Mouse (Mus musculus) layer of hippocampus, adult 18-20 months (tissue): ENCODE measurements around the gene Kctd7. TPM values are rescaled to one million over a fixed set of nuclear protein-coding genes. Genes with fewer than 3 reads are reported as not detected.

Source experiments
- DNase-seq, 2 experiments: peaks; one replicate each; pipeline ENCODE4 v3.0.0; 2022; ENCODE audit warnings: low spot score in 2 of 2
- total RNA-seq, 2 experiments: library from RNA; stranded (reverse); gene quantifications; 2 replicates each; pipeline ENCODE4 v1.2.3; 2021

Kctd7 gene
- total RNA-seq, 2 experiments from 2014 or later: 12.1 to 16.5 TPM

DNA sequence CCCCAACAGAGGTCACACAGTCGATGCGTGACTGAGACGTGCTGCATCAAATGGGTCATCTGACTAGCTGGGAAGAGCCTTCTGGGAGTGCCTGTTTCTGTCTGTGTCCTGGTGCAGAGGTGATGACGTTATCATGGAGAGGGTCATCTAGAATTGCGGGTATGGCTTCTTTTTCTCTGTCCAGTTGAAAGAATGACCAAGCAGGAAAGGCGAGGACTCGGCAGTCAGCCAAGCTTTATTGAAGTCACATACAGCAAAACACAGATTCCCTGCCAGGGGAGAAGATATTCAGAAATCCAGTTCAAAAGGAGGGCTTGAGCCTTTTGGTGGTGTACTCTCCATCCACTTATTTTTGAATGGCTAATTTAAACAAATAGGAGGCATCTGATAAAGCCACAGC, 1.6 kb upstream of the Kctd7 start:
- DNase-seq: no peak

- DNase-seq: peak in 1 of 2 experiments; percentile 61
Observed at GRCm38 (mm10) chr5:130143977-130144333, 706 bp upstream of the Kctd7 start.

GRCm38 (mm10) chr5:130145961-130146360, 1.3 kb downstream of the Kctd7 start:
- no peak for DNase-seq

GRCm38 (mm10) chr5:130149726-130150310, 5.2 kb downstream of the Kctd7 start:
- no peak for DNase-seq

GRCm38 (mm10) chr5:130154286-130154685, 9.6 kb downstream of the Kctd7 start:
- DNase-seq: no peak

GRCm38 (mm10) chr5:130158545-130158944, 13.9 kb downstream of the Kctd7 start:
- no peak for DNase-seq

GRCm38 (mm10) chr5:130159761-130160201, 15.1 kb downstream of the Kctd7 start:
- DNase-seq: no peak

DNA sequence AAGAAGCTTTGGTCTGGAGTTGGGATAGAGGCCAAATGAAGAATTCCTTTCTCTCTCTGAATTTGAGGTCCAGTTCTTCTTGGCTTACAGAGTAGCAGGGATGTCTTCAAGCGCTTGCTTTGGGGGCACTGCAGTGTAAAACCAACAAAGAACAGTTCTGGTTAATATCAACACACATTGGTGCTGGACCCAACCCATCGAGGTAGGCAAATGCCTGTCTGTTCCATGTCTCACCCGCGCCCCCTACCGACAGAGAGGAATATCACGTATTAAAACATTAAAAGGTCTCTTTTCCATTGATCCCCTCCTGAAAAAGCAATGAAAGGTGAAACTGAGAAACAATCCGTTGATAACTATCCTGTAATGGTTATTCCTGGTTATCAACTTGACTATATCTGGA, 19.0 kb downstream of the Kctd7 start:
- peak; percentile 54 to 90 for DNase-seq

- no peak for DNase-seq
Observed at GRCm38 (mm10) chr5:130165213-130165612, 20.6 kb downstream of the Kctd7 start.

DNA sequence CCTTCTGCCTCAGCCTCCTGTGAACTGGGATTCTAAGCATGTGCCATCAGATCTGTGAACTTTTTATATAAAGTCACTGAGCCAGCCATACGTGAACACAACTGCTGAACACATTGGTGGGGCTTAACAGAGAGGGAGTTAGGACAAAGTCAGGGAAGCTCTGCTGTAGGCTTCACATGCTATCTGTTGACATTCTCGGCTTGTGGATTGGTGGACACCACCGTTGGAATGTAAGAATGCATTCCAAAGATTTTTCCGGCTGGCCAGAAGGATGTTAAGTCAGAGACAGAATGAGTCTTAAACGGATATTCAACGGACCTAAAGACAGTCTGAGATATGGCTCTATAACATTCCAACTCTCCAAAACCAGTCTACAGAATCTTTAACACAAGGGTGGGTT, 24.4 kb downstream of the Kctd7 start:
- DNase-seq: no peak

DNA sequence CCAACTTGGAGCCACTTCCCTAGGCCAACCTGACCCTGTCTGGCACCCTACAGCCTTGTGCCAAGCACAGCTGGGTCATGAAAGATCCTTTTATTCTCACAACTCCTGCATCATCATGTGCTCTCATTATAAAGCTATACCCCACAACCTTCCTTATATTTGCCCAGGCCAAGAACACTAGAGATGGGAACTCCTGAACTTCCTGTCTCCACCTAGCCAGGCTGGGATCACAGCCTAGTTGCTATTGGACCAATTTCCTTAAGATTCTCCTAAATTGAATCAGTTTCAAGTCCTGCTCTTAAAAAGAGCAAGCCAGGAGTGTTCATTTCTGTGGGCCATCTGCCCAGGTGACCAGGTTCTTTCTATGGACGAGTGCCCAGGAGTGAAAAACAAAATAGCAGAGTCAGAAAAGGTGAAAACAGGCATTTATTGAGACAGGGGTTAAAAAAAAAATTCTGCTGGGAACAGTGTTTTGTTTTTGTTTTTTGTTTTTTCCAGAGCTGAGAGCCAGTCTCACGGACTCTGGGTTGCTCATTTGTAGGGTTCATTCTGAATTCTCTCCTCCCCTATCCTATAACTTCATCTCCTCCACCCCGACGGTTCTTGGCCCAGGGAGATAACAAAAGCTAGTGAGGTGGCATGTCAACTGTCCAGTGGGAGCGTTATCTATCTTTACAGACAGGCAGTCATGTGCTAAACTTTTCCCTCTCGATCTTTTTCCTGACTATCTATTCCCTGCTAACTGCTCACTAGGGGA, 26.2 kb downstream of the Kctd7 start:
- no peak for DNase-seq

DNA sequence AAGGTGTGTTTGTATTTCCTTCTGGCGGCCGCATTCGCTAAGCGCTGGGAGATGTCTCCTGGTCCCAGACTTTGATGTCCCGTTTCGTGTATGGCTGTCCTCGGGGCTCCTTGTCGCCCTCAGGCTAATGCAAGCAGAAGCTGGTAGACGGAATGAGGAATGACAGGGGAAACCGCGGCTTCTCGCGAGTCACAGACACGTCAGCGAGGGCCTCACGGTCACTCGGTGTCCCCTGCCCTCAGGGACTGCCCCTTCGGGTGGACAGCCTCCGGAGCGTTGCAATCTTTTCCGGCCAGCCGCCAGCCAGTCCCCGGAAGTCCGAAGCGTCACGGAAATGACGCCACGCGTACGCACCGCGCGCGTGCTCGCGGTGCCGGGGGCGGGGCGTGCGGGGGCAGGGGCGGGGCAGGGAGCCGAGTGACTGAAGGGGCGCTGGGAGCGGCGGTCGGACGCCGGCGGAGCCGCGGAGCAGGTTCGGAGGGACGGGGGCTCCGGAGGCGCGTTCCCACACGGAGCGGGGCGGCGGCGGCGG, 26.8 kb downstream of the Kctd7 start, which contains the start of gene Rabgef1:
Rabgef1 (plus strand) TSS at position 376 of the 532 bp plus-strand sequence.
- peak; percentile 90 to 92 for DNase-seq

- DNase-seq: no peak
Observed at GRCm38 (mm10) chr5:130171956-130172601, 27.4 kb downstream of the Kctd7 start.

DNA sequence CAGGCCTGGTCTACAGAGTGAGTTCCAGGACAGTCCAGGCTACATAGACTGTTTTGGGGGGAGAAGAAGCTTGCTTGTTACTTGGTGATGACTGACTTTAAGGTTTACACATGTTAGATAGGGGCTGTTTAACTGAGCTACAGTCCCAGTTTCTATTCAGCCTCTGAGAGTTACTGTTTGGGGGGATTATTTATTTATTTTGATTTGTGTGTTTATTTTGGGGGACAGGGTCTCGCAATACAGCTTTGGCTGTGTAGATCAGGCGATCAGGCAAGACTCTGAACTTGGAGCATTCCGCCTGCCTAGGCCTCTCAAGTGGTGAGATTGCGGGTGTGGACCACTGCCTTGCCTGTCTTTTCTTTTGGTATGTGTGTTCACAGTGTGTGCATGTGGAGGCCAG, 28.4 kb downstream of the Kctd7 start:
- no peak for DNase-seq

DNA sequence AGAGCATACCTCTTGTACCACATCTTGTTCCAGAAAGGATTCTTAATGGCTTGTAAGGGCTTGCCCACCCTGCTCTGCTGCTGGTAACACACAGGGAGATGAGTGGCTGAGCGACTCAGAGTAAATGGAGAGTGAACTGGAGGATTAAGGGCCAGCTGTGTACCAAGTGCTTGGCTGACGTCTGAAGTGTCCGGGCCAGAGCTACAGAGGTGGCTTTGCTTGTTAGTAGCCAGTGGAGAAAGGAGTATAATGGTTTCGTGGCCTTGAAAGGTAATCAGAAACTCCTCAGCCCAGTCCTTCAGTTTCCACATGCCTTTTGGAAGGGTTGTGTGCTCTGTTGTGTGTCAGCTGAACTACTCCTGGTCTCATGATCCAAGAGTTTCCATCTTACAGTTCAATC, 33.2 kb downstream of the Kctd7 start:
- no peak for DNase-seq

GRCm38 (mm10) chr5:130180362-130180761, 35.7 kb downstream of the Kctd7 start:
- no peak for DNase-seq

- DNase-seq: no peak
Observed at GRCm38 (mm10) chr5:130181740-130182540, 37.3 kb downstream of the Kctd7 start.

DNA sequence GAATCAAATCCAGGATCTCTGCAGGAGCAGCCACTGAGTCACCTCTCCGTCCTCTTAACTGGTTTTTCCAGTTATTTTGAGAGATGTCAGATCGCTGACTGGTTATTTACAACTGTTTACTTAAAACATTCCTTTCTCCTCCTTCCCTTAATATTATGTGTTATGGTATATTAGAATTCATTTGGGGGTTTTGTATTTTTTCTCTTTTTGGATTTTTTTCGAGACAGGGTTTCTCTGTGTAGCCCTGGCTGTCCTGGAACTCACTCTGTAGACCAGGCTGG, 37.8 kb downstream of the Kctd7 start:
- no peak for DNase-seq

GRCm38 (mm10) chr5:130184193-130184856, 39.7 kb downstream of the Kctd7 start:
- no peak for DNase-seq

GRCm38 (mm10) chr5:130185312-130185711, 40.7 kb downstream of the Kctd7 start:
- no peak for DNase-seq

- peak; percentile 49 to 54 for DNase-seq
Observed at GRCm38 (mm10) chr5:130187383-130187782, 42.7 kb downstream of the Kctd7 start.
